Mouse (Mus musculus): ENCODE measurements around the gene Gm21883. TPM values are rescaled to one million over a fixed set of nuclear protein-coding genes. Genes with fewer than 3 reads are reported as not detected.

Gene Gm21883
- not detected for polyA plus RNA-seq (2015; fragmentation: Illumina TruSeq; extraction: RNeasy Lipid Tissue Mini Kit (QIAGEN cat#74804); ENCODE audit: insufficient read depth, low replicate concordance)

GRCm38 (mm10) chrX:31574183-31574582 lies at the start of gene Gm21883:
Gene Gm21883, minus strand, starts transcription at chrX:31574283.

GRCm38 (mm10) chrX:31618820-31619219 lies 44.7 kb upstream of the Gm21883 start, which contains the start of gene Spin2e:
Gene Spin2e, minus strand, starts transcription at chrX:31618920.

Other genes starting within 250 kb of the Gm21883 start
- gene Btbd35f26, start 237.8 kb downstream of the Gm21883 start, polyA plus RNA-seq (2015; fragmentation: Illumina TruSeq; extraction: RNeasy Lipid Tissue Mini Kit (QIAGEN cat#74804); ENCODE audit: insufficient read depth, low replicate concordance) = not detected
- not detected for gene Btbd35f19, start 190.4 kb downstream of the Gm21883 start, polyA plus RNA-seq (2015; fragmentation: Illumina TruSeq; extraction: RNeasy Lipid Tissue Mini Kit (QIAGEN cat#74804); ENCODE audit: insufficient read depth, low replicate concordance)
- not detected for gene Spin2e, start 44.6 kb upstream of the Gm21883 start, polyA plus RNA-seq (2015; fragmentation: Illumina TruSeq; extraction: RNeasy Lipid Tissue Mini Kit (QIAGEN cat#74804); ENCODE audit: insufficient read depth, low replicate concordance)
- not detected for gene Btbd35f25, start 142.9 kb upstream of the Gm21883 start, polyA plus RNA-seq (2015; fragmentation: Illumina TruSeq; extraction: RNeasy Lipid Tissue Mini Kit (QIAGEN cat#74804); ENCODE audit: insufficient read depth, low replicate concordance)

All from spleen, adult 10 weeks (tissue).